31 mouse cellular contexts compared by ENCODE assay signal in genomic region chr2:180260610-180261480, GRCm38 (mm10). TPM values are rescaled to one million over a fixed set of nuclear protein-coding genes. Genes with fewer than 3 reads are reported as not detected.
DNase-seq lines count a peak whose midpoint lies in the region; ATAC-seq and TF ChIP-seq lines count a peak whose summit lies in the region.
"Had no signal": no experiment of that assay in that cellular context is flagged by ENCODE, and none has a peak within 500 bp of the region (broad histone marks: within the 10 kb centered on the region; RNA-seq: fewer than 3 reads in every experiment).

No protein-coding gene starts in this region.

- H3K9ac ChIP-seq in hindbrain, embryonic 11.5 days (ENCODE audit: low read depth, low read length): no peak overlapping the region
- no peak overlapping the region for H3K9ac ChIP-seq in CH12.LX (ENCODE audit: insufficient read depth, low read depth)
- H3K9ac ChIP-seq: forebrain, embryonic 12.5 days; hindbrain, embryonic 14.5 days; neural tube, embryonic 13.5 days had no signal

- no peaks in the 10 kb centered on the region for H3K9me3 ChIP-seq in hindbrain, embryonic 11.5 days (ENCODE audit: control insufficient read depth, low read length)
- H3K9me3 ChIP-seq in hindbrain, embryonic 10.5 days: no peaks in the 10 kb centered on the region
- H3K9me3 ChIP-seq in CH12.LX (replicated peaks; ENCODE audit: low read length): no peaks in the 10 kb centered on the region
- H3K9me3 ChIP-seq: forebrain, embryonic 12.5 days; limb, embryonic 10.5 days; neural tube, embryonic 13.5 days had no signal

- ATAC-seq in hindbrain, embryonic 11.5 days (ENCODE audit: low FRiP score): no peak
- ATAC-seq: activated CD4-positive, CD25-positive, alpha-beta regulatory T cell, adult 4 months; inflammation-experienced regulatory T-cells, adult 6 months; lung, postnatal 0 days; Patski had no signal

- in situ Hi-C loops in CH12.LX (cut with MboI; ENCODE audit: low pct_ligation_motif_present, low pct_unique_long_range_greater_than_20kb, low sequenced_read_pairs): no loop called here

- TF ChIP-seq RAD21 in CH12.LX (IDR thresholded peaks at IDR 0.05; ENCODE audit: low read depth, low read length): no peak

- TF ChIP-seq EP300 in CH12.LX (IDR thresholded peaks at IDR 0.05; ENCODE audit: low read length): no peak

- no peak for TF ChIP-seq CTCF in gastrocnemius, adult 2 months (IDR thresholded peaks at IDR 0.05)
- TF ChIP-seq CTCF in CH12.LX (conservative IDR thresholded peaks at IDR 0.05 in 1 of 2, IDR thresholded peaks at IDR 0.05 in 1 of 2; ENCODE audit: low read depth in 2 of 2, low read length in 2 of 2): no peak

- H3K79me2 ChIP-seq in CH12.LX (replicated peaks; ENCODE audit: control insufficient read depth, extremely low read depth, insufficient read depth, poor library complexity, severe bottlenecking): peaks cover 14% of the 10 kb centered on the region

- intact Hi-C loops in gastrocnemius, adult 2 months (cut with DNase I): no loop called here

- no peak overlapping the region for H3K4me2 ChIP-seq in hindbrain, embryonic 11.5 days (replicated peaks; ENCODE audit: low read depth, low read length)
- H3K4me2 ChIP-seq in CH12.LX (ENCODE audit: insufficient read depth, low read depth, poor library complexity, severe bottlenecking): no peak overlapping the region
- H3K4me2 ChIP-seq: forebrain, embryonic 12.5 days; hindbrain, embryonic 14.5 days; neural tube, embryonic 13.5 days had no signal

- H3K27ac ChIP-seq in gastrocnemius, adult 2 months: peak overlapping the region; percentile 82
- H3K27ac ChIP-seq in hindbrain, embryonic 11.5 days (ENCODE audit: low read depth, low read length): no peak overlapping the region
- H3K27ac ChIP-seq in hindbrain, embryonic 10.5 days: no peak overlapping the region
- H3K27ac ChIP-seq in CH12.LX (ENCODE audit: insufficient read depth, low read depth): no peak overlapping the region
- H3K27ac ChIP-seq in brown adipose tissue, adult 24 weeks (replicated peaks; ENCODE audit: low read depth, low read length): peak overlapping the region; percentile 96
- H3K27ac ChIP-seq: forebrain, embryonic 12.5 days; hindbrain, embryonic 14.5 days; limb, embryonic 10.5 days; macrophage; neural tube, embryonic 13.5 days had no signal

- WGBS in hindbrain, embryonic 11.5 days: 68% methylated on average over 8 of the region's 8 CpGs
- 70% methylated on average over 8 of the region's 8 CpGs for WGBS in hindbrain, embryonic 10.5 days

- H3K27me3 ChIP-seq in hindbrain, embryonic 11.5 days (ENCODE audit: control insufficient read depth, insufficient read depth, low read length): no peaks in the 10 kb centered on the region
- H3K27me3 ChIP-seq in hindbrain, embryonic 10.5 days (ENCODE audit: insufficient read depth, poor library complexity, severe bottlenecking): no peaks in the 10 kb centered on the region
- H3K27me3 ChIP-seq in CH12.LX (replicated peaks): no peaks in the 10 kb centered on the region
- H3K27me3 ChIP-seq: forebrain, embryonic 12.5 days; neural tube, embryonic 13.5 days; Patski had no signal

- peak overlapping the region; percentile 19 for H3K4me3 ChIP-seq in gastrocnemius, adult 2 months
- no peak overlapping the region for H3K4me3 ChIP-seq in hindbrain, embryonic 11.5 days (ENCODE audit: low read depth, low read length)
- no peak overlapping the region; the same call in 1 of the 2 replicates for H3K4me3 ChIP-seq in hindbrain, embryonic 10.5 days
- H3K4me3 ChIP-seq in CH12.LX (replicated peaks in 1 of 3; ENCODE audit: low read depth in 2 of 3, low read length in 2 of 3, poor library complexity in 1 of 3): no peak overlapping the region
- peak overlapping the region; percentile 7 for H3K4me3 ChIP-seq in brown adipose tissue, adult 24 weeks (ENCODE audit: insufficient read depth, low read depth, low read length)
- H3K4me3 ChIP-seq: erythroblast, embryonic 14.5 days; forebrain, embryonic 12.5 days; limb, embryonic 10.5 days; neural tube, embryonic 13.5 days had no signal

- no peaks in the 10 kb centered on the region; the same call in 1 of the 2 replicates for H3K4me1 ChIP-seq in hindbrain, embryonic 11.5 days (replicated peaks; ENCODE audit: control insufficient read depth, insufficient read depth, low read length)
- H3K4me1 ChIP-seq in hindbrain, embryonic 10.5 days (replicated peaks): peaks cover 25% of the 10 kb centered on the region
- peaks cover 0 to 26% of the 10 kb centered on the region in 2 experiments; a peak in 3 of 4 replicates for H3K4me1 ChIP-seq in CH12.LX (ENCODE audit: control insufficient read depth in 1 of 2, insufficient read depth in 2 of 2)
- H3K4me1 ChIP-seq in brown adipose tissue, adult 24 weeks (ENCODE audit: control insufficient read depth, insufficient read depth, insufficient read length, low read length): peaks cover 35% of the 10 kb centered on the region

- TF ChIP-seq POLR2A in CH12.LX (IDR thresholded peaks at IDR 0.05; ENCODE audit: low read depth, low read length): no peak

- dilution Hi-C loops in CH12.LX (cut with MboI; ENCODE audit: extremely low pct_ligation_motif_present, extremely low pct_unique_long_range_greater_than_20kb, low sequenced_read_pairs): no loop called here

- no peaks in the 10 kb centered on the region for H3K36me3 ChIP-seq in hindbrain, embryonic 11.5 days (ENCODE audit: control insufficient read depth, insufficient read depth, low read length)
- peaks cover 71% of the 10 kb centered on the region for H3K36me3 ChIP-seq in hindbrain, embryonic 10.5 days
- H3K36me3 ChIP-seq in CH12.LX (replicated peaks in 1 of 2; ENCODE audit: control insufficient read depth in 1 of 2, insufficient read depth in 1 of 2, low read length in 1 of 2): peaks cover 62 to 79% of the 10 kb centered on the region in 2 experiments

- no peak for DNase-seq in gastrocnemius, adult 2 months
- no peak for DNase-seq in gastrocnemius, postnatal 10 days
- peak; percentile 1 for DNase-seq in hindbrain, embryonic 11.5 days (ENCODE audit: low spot score)
- no peak for DNase-seq in hindbrain, embryonic 10.5 days (ENCODE audit: low spot score)
- DNase-seq in CH12.LX (ENCODE audit: extremely low read depth): no peak
- DNase-seq in right cerebral cortex, postnatal 4 days: no peak
- no peak for DNase-seq in urinary bladder, postnatal 14 days (ENCODE audit: low spot score)
- DNase-seq: adrenal gland, adult 8-10 months; cerebellum, adult 8-10 months; kidney, adult 8-10 months; kidney, postnatal 10 days; liver; midbrain, embryonic 14.5 days; thymus, adult 18-20 months; thymus, postnatal 36 days had no signal

TF ChIP-seq in CH12.LX, 34 proteins besides CTCF, POLR2A, EP300 and RAD21:
- 0 out of 2 replicates have a peak, but pooled peaks have one; percentile 8 for TF ChIP-seq CHD2 (IDR thresholded peaks at IDR 0.05; ENCODE audit: low read length)
- no peak for TF ChIP-seq USF1 (IDR thresholded peaks at IDR 0.05; ENCODE audit: low read depth, low read length)
- TF ChIP-seq ZMIZ1 (IDR thresholded peaks at IDR 0.05; ENCODE audit: low read depth, low read length): peak; percentile 50

RNA-seq across cellular contexts. Expression of gene Rps21, which starts 3.7 kb away (rescaled TPM):
- 100 to 1,000 TPM; 359 to 473 TPM for total RNA-seq in gastrocnemius, adult 2 months (2021)
- total RNA-seq in gastrocnemius, postnatal 10 days (2021): 100 to 1,000 TPM; 545 to 616 TPM
- polyA plus RNA-seq in hindbrain, embryonic 11.5 days (2014; fragmentation: Nextera tagmentation; extraction: Ambion mirVana): 432 and 442 TPM in 2 replicates
- polyA plus RNA-seq in hindbrain, embryonic 10.5 days (2016; fragmentation: Nextera tagmentation; extraction: Ambion mirVana): 440 and 510 TPM in 2 replicates
- 3,654 and 3,770 TPM in 2 replicates for total RNA-seq in CH12.LX (2012; rRNA removed)
- 1,686 and 1,748 TPM in 2 replicates for total RNA-seq in CH12.LX (2014; rRNA removed)
- polyA plus RNA-seq in CH12.LX (2012; ENCODE audit: insufficient read length, low read depth): 705 and 1,020 TPM in 2 replicates
- polyA plus RNA-seq in brown adipose tissue, adult 24 weeks (2012; ENCODE audit: insufficient read depth, insufficient read length, missing spikeins): 875 and 1,284 TPM in 2 replicates

RNA-seq across cellular contexts. Expression of gene Cables2, which starts 12.5 kb away (rescaled TPM):
- total RNA-seq in gastrocnemius, adult 2 months (2021): 1 to 10 TPM; 9.3 to 9.8 TPM
- total RNA-seq in gastrocnemius, postnatal 10 days (2021): 10 to 100 TPM in 1 of 2 experiments, 1 to 10 TPM in 1; 9.3 to 10.3 TPM
- 14.0 and 16.8 TPM in 2 replicates for polyA plus RNA-seq in hindbrain, embryonic 11.5 days (2014; fragmentation: Nextera tagmentation; extraction: Ambion mirVana)
- 12.6 and 16.0 TPM in 2 replicates for polyA plus RNA-seq in hindbrain, embryonic 10.5 days (2016; fragmentation: Nextera tagmentation; extraction: Ambion mirVana)
- total RNA-seq in CH12.LX (2012; rRNA removed) (16.9 and 17.2 TPM in 2 replicates), CH12.LX (2014; rRNA removed) (13.0 and 13.3 TPM in 2 replicates)
- polyA plus RNA-seq in CH12.LX (2012; ENCODE audit: insufficient read length, low read depth): 24.5 and 29.9 TPM in 2 replicates
- 4.6 and 5.1 TPM in 2 replicates for polyA plus RNA-seq in brown adipose tissue, adult 24 weeks (2012; ENCODE audit: insufficient read depth, insufficient read length, missing spikeins)

RNA-seq across cellular contexts. Expression of gene Rbbp8nl, which starts 28.8 kb away (rescaled TPM):
- not detected for total RNA-seq in gastrocnemius, adult 2 months (2021)
- not detected for total RNA-seq in gastrocnemius, postnatal 10 days (2021)
- polyA plus RNA-seq in hindbrain, embryonic 11.5 days (2014; fragmentation: Nextera tagmentation; extraction: Ambion mirVana): 0.08 TPM in 1 of 2 replicates, not detected in the other
- 0.18 and 0.55 TPM in 2 replicates for polyA plus RNA-seq in hindbrain, embryonic 10.5 days (2016; fragmentation: Nextera tagmentation; extraction: Ambion mirVana)
- total RNA-seq in CH12.LX (2012; rRNA removed): not detected in 2 replicates
- total RNA-seq in CH12.LX (2014; rRNA removed): not detected in 2 replicates
- not detected in 2 replicates for polyA plus RNA-seq in CH12.LX (2012; ENCODE audit: insufficient read length, low read depth)
- polyA plus RNA-seq in brown adipose tissue, adult 24 weeks (2012; ENCODE audit: insufficient read depth, insufficient read length, missing spikeins): not detected in 2 replicates
- total RNA-seq: adrenal gland, adult 8-10 months; common myeloid progenitor, adult 5-6 weeks; gastrocnemius, adult 8-10 months; granulocyte monocyte progenitor cell, adult 5-6 weeks; layer of hippocampus, postnatal 25 days had no signal
- polyA plus RNA-seq: activated CD4-positive, CD25-positive, alpha-beta regulatory T cell, adult 4 months; erythroblast, embryonic 14.5 days; hindbrain, embryonic 14.5 days; inflammation-experienced regulatory T-cells, adult 6 months; liver, embryonic 16.5 days; macrophage; midbrain, embryonic 14.5 days; neural tube, embryonic 13.5 days; Patski had no signal

RNA-seq across cellular contexts. Expression of gene Lama5, which starts 35.2 kb away (rescaled TPM):
- total RNA-seq in gastrocnemius, adult 2 months (2021): 10 to 100 TPM; 10.5 to 14.8 TPM
- 10 to 100 TPM; 22.5 to 25.9 TPM for total RNA-seq in gastrocnemius, postnatal 10 days (2021)
- 3.3 and 4.4 TPM in 2 replicates for polyA plus RNA-seq in hindbrain, embryonic 11.5 days (2014; fragmentation: Nextera tagmentation; extraction: Ambion mirVana)
- polyA plus RNA-seq in hindbrain, embryonic 10.5 days (2016; fragmentation: Nextera tagmentation; extraction: Ambion mirVana): 7.2 and 10.8 TPM in 2 replicates
- total RNA-seq in CH12.LX (2012; rRNA removed) (0.46 and 0.85 TPM in 2 replicates), CH12.LX (2014; rRNA removed) (0.16 and 0.20 TPM in 2 replicates)
- polyA plus RNA-seq in CH12.LX (2012; ENCODE audit: insufficient read length, low read depth): 0.45 and 0.67 TPM in 2 replicates
- polyA plus RNA-seq in brown adipose tissue, adult 24 weeks (2012; ENCODE audit: insufficient read depth, insufficient read length, missing spikeins): 3.2 and 7.3 TPM in 2 replicates
- polyA plus RNA-seq: macrophage had no signal

Comparison
In these comparisons a context has a peak if more than half of its experiments do, and no peak if none do; other contexts are left out.
1. H3K27ac ChIP-seq: peak in gastrocnemius, adult 2 months (single experiment) and brown adipose tissue, adult 24 weeks (single experiment); none in hindbrain, embryonic 11.5 days (single experiment), hindbrain, embryonic 10.5 days (single experiment) and CH12.LX (single experiment).
2. H3K4me3 ChIP-seq: peak in gastrocnemius, adult 2 months (single experiment) and brown adipose tissue, adult 24 weeks (single experiment); none in hindbrain, embryonic 11.5 days (single experiment), hindbrain, embryonic 10.5 days (single experiment) and CH12.LX (0 of 3).